ENCODE assay signal across 7 mouse cellular contexts in genomic region chr11:118911307-118912070, GRCm38 (mm10). TPM values are rescaled to one million over a fixed set of nuclear protein-coding genes. Genes with fewer than 3 reads are reported as not detected.
DNase-seq lines count a peak whose midpoint lies in the region; ATAC-seq lines count a peak whose summit lies in the region.

Gene Rbfox3 (minus strand): TSS chr11:118911597.

- no peaks in the 10 kb centered on the region for H3K36me3 ChIP-seq in hindbrain, embryonic 10.5 days
- no peaks in the 10 kb centered on the region for H3K36me3 ChIP-seq in midbrain, embryonic 16.5 days (ENCODE audit: control insufficient read depth, insufficient read depth, low read length)

- H3K27me3 ChIP-seq in hindbrain, embryonic 10.5 days (ENCODE audit: insufficient read depth, poor library complexity, severe bottlenecking), result peaks cover 70% of the 10 kb centered on the region
- H3K27me3 ChIP-seq in midbrain, embryonic 16.5 days (ENCODE audit: control insufficient read depth, insufficient read depth, low read depth, low read length), result no peaks in the 10 kb centered on the region

- peak in 1 of 2 experiments; percentile 44 for DNase-seq in layer of hippocampus, adult 18-20 months (ENCODE audit: low spot score in 2 of 2)
- DNase-seq in layer of hippocampus, adult 11-12 months (ENCODE audit: low spot score), result no peak
- peak; percentile 82 to 90 for DNase-seq in cerebellum, adult 18-20 months
- DNase-seq in hindbrain, embryonic 10.5 days (ENCODE audit: low spot score), result no peak
- no peak for DNase-seq in spleen, postnatal 14 days (ENCODE audit: low spot score in 2 of 2)

- H3K4me3 ChIP-seq in hindbrain, embryonic 10.5 days, result no peak within 1 kb of the TSS
- no peak within 1 kb of the TSS for H3K4me3 ChIP-seq in midbrain, embryonic 16.5 days (ENCODE audit: low read depth, low read length)

- peak within 1 kb of the TSS; percentile 93 for H3K27ac ChIP-seq in hindbrain, embryonic 10.5 days
- H3K27ac ChIP-seq in midbrain, embryonic 16.5 days (ENCODE audit: low read length), result no peak within 1 kb of the TSS

- no peaks in the 10 kb centered on the region for H3K9me3 ChIP-seq in hindbrain, embryonic 10.5 days
- H3K9me3 ChIP-seq in midbrain, embryonic 16.5 days (replicated peaks; ENCODE audit: control insufficient read depth, low read length, poor library complexity, severe bottlenecking), result no peaks in the 10 kb centered on the region

- 55% methylated on average over 4 of the region's 4 CpGs for WGBS in hindbrain, embryonic 10.5 days
- WGBS in midbrain, embryonic 16.5 days, result 59% methylated on average over 4 of the region's 4 CpGs

- no peak for ATAC-seq in midbrain, embryonic 16.5 days
- no peak for ATAC-seq in activated CD4-positive, CD25-positive, alpha-beta regulatory T cell, adult 4 months

- H3K4me2 ChIP-seq in midbrain, embryonic 16.5 days (ENCODE audit: low read length), result no peak within 1 kb of the TSS

- H3K4me1 ChIP-seq in hindbrain, embryonic 10.5 days (replicated peaks), result peaks cover 68% of the 10 kb centered on the region
- H3K4me1 ChIP-seq in midbrain, embryonic 16.5 days (ENCODE audit: control insufficient read depth, insufficient read depth, low read length), result peaks cover 26% of the 10 kb centered on the region

- H3K9ac ChIP-seq in midbrain, embryonic 16.5 days (ENCODE audit: low read depth, low read length), result no peak within 1 kb of the TSS

RNA-seq across cellular contexts. Expression of gene Rbfox3, which starts in this region (rescaled TPM):
- total RNA-seq in layer of hippocampus, adult 18-20 months (2021), result 100 to 1,000 TPM; 264 to 275 TPM
- polyA plus RNA-seq in hindbrain, embryonic 10.5 days (2016; fragmentation: Nextera tagmentation; extraction: Ambion mirVana), result 5.8 and 11.7 TPM in 2 replicates
- 49.1 and 54.9 TPM in 2 replicates for polyA plus RNA-seq in midbrain, embryonic 16.5 days (2015; fragmentation: Nextera tagmentation; extraction: Ambion mirVana)
- under 1 TPM in 1 of 2 experiments, not detected in 1; 0.11 TPM for polyA plus RNA-seq in activated CD4-positive, CD25-positive, alpha-beta regulatory T cell, adult 4 months (2017; shearing (Covaris generic))

Comparison
In these comparisons a context has a peak if more than half of its experiments do, and no peak if none do; other contexts are left out.
1. DNase-seq: peak in cerebellum, adult 18-20 months (2 of 2); none in layer of hippocampus, adult 11-12 months (single experiment), hindbrain, embryonic 10.5 days (single experiment) and spleen, postnatal 14 days (0 of 2).